Mouse (Mus musculus) spleen, postnatal 36 days (tissue): ENCODE measurements around the gene Thap7.

Experiments
- DNase-seq, 2 experiments: peaks; one replicate each; pipeline ENCODE4 v3.0.0; 2022; ENCODE audit warnings: low spot score in 2 of 2, mixed read lengths in 1 of 2

Gene Thap7

DNA sequence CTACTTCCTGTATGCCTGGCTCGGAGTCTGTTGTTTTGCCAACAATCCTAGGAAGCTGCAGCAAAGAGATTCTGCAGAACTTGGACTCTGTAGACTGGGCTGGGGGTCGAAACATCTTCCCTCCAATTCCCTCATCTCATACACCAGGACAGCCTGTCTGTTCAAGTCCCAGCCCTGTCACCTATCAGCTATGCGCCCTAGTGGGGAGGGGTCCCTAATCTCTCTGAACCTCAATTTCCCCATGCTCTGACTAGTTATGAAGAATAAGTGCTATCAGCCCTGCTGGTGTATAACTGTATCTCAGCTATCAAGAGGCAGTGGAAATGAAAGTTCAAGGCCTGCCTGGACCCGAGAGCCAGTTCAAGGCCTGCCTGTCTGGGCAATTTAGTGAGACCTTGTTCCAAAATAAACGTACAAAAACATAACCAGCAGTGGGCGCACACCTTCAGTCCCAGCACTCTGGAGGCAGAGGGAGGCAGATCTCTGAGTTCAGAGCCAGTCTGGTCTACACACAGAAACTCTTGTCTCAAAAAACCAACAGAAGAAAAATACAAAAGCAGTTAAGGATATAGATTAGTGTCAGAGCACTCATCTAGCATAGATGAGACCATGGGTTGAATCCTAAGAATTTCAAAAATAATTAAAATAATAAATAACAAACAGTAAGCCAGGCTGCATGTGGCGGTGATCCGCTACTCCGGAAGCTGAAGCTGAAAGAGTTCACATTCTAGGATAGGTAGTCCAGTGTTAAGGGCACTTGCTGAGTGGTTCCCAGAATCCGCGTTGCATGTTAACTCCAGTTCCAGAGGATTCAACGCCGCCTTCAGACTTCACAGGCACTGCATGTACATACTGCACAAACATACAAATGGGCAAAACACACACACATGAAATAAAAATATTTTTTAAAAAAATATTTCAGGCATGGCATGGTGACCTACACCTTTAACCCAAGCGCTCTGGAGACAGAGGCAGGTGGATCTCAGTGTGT is 42.2 kb downstream of the Thap7 start:
- peak in 1 of 2 experiments; percentile 15 for DNase-seq

- no peak for DNase-seq
These were observed 44.4 kb downstream of the Thap7 start for GRCm38 (mm10) chr16:17486505-17486904.

DNA sequence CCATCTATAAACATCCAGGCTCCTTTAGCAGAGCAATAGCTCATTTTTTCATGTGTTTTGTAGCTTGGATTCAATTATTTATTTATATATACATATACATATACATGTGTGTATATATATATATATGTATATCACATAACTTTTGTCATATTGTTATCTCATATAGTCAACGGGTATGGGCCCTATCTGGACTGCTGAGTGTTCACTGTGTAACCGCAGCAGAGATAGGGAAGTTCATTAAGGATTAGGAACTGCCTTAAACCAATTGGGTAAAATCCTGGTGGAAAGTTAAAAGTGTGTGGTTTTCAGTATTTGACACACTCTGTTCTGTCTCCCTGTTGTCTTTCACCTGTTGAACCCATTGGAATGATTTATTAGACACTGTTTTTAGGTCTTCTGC is 49.5 kb downstream of the Thap7 start:
- no peak for DNase-seq

GRCm38 (mm10) chr16:17478331-17478943 is 52.5 kb downstream of the Thap7 start:
- no peak for DNase-seq
